Mouse (Mus musculus) adrenal gland, adult 10 weeks (tissue): ENCODE measurements around the gene Zbed3. TPM values are rescaled to one million over a fixed set of nuclear protein-coding genes. Genes with fewer than 3 reads are reported as not detected.

Experiments
- polyA plus RNA-seq: library from polyadenylated mRNA; stranded (reverse); fragments of 350-450 nt; fragmentation: Illumina TruSeq; extraction: RNeasy Lipid Tissue Mini Kit (QIAGEN cat#74804); gene quantifications from one replicate; pipeline ENCODE4 v1.2.3, GENCODE M21; 2014; ENCODE audit warnings: low read depth, low replicate concordance

Gene Zbed3
- polyA plus RNA-seq = 18.5 TPM

GRCm38 (mm10) chr13:95323400-95323799, at the start of gene Zbed3:
TSS of gene Zbed3 (plus strand) at chr13:95323612.

GRCm38 (mm10) chr13:95374701-95375553, 51.5 kb downstream of the Zbed3 start, which contains the start of gene Aggf1:
TSS of gene Aggf1 (minus strand) at chr13:95375352.

Other genes starting within 250 kb of the Zbed3 start
- 146 TPM for gene Pde8b, start 73.3 kb upstream of the Zbed3 start, polyA plus RNA-seq
- gene Aggf1, start 51.7 kb downstream of the Zbed3 start, polyA plus RNA-seq = 38.2 TPM
- not detected for gene Crhbp, start 121.3 kb downstream of the Zbed3 start, polyA plus RNA-seq
- not detected for gene S100z, start 155.1 kb downstream of the Zbed3 start, polyA plus RNA-seq
- gene F2rl1, start 201.6 kb downstream of the Zbed3 start, polyA plus RNA-seq = not detected